Mouse (Mus musculus) spleen, postnatal 10 days (tissue): Measurements from ENCODE around the gene Btbd11.
"Not testable (repeated sequence)": the region's sequence is repeated elsewhere in the genome, so short reads cannot be mapped to it uniquely, and the experiment has no call there.

Experiments used
- DNase-seq, 2 experiments: peaks; one replicate each; pipeline ENCODE4 v3.0.0; 2021 to 2022; ENCODE audit warnings: low spot score in 2 of 2

Btbd11 gene

GRCm38 (mm10) chr10:85651706-85652105 is 265.1 kb downstream of the Btbd11 start:
- peak; percentile 8 to 28 for DNase-seq

DNA sequence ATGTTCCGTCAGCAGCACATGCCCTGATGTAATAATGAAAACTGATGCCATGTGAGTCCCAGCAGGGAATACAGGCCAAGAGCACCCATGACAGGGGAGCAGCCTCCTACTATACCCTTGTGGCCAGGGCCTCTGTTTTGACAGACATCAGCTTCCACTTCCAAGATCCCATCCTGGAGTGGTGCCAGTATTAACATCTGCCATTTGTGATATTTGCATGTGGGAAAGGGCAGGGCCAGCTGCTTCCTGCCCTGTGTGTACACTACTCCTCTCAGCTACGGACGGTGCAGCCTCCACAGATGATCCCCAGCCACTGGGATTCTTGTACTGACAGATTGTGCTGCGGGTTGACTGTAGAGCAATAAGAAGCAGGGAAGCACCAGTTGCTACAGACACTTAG is 269.3 kb downstream of the Btbd11 start:
- DNase-seq, result peak in 1 of 2 experiments; percentile 15

DNA sequence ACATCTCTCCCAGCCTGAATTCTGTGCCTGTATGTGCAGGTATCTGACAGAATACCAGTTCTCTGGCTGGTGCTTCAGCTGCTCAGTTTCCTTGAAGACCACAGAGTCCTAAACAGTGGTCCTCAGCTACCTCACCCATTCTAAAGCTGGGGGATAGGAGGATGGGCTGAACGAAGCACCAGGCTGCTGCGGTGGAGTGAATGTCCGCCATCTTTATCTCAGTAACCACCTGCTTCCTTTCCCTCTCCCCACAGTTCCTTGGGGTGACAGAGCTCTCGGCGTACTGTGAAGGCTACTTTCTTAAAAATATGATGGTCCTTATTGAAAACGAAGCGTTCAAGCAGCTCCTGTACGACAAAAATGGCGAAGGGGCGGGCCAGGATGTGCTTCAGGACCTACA is 271.3 kb downstream of the Btbd11 start:
- no peak for DNase-seq

GRCm38 (mm10) chr10:85673512-85673921 is 286.9 kb downstream of the Btbd11 start:
- DNase-seq, result no peak

- DNase-seq, result peak in 1 of 2 experiments; percentile 41
Observed at GRCm38 (mm10) chr10:85678635-85679034, 292.0 kb downstream of the Btbd11 start.

GRCm38 (mm10) chr10:85682446-85682845 is 295.8 kb downstream of the Btbd11 start:
- no peak for DNase-seq

- DNase-seq, result not testable (repeated sequence)
Observed at GRCm38 (mm10) chr10:85694429-85694828, 307.8 kb downstream of the Btbd11 start.

- DNase-seq, result no peak
Observed at GRCm38 (mm10) chr10:85699721-85700120, 313.1 kb downstream of the Btbd11 start.

DNA sequence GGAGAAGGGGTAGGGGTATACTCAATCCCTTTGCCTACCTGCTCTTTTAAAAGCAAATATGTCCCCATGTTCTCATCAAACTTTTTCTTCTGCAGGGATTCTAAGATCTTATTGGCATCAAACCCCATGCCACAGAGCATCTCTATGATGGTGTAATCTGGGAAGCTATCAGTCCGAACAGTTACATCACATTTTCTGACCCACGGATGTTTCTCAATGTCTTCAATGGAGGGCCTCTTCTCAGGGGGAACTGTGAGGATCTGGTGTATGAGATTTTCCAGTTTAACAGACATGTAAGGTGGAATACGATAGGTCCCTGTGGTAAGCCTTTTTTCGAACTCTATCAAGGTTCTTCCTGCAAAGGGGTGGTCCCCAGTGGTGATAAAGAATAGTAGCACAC is 323.2 kb downstream of the Btbd11 start:
- not testable (repeated sequence) for DNase-seq
